Mouse (Mus musculus) liver, embryonic 11.5 days (tissue): ENCODE measurements around the gene Wrap53. TPM values are rescaled to one million over a fixed set of nuclear protein-coding genes. Genes with fewer than 3 reads are reported as not detected.

Experiments
- ATAC-seq: fragments of 200-750 bp; cut with Nextera tagmentation; replicated peaks from 2 replicates; pipeline ENCODE4 v1.8.0; 2017; ENCODE audit warnings: moderate number of reproducible peaks, mild to moderate bottlenecking, moderate TSS enrichment, moderate library complexity; ENCODE audit not compliant: low FRiP score
- DNase-seq: peaks from one replicate; pipeline ENCODE4 v3.0.0-alpha.2; 2017; ENCODE audit warnings: low spot score
- H3K27ac ChIP-seq: fragments of 300-500 bp; sonication (generic); 2 replicates; pipeline ENCODE4 v1.5.1; 2014; ENCODE audit warnings: mild to moderate bottlenecking, low read depth, low read length, control low read depth
- H3K27me3 ChIP-seq: fragments of 300-500 bp; sonication (generic); replicated peaks from 2 replicates; pipeline ENCODE4 v1.6.1; 2014; ENCODE audit warnings: low read length, mixed read lengths; ENCODE audit not compliant: control insufficient read depth, insufficient read depth
- H3K36me3 ChIP-seq: fragments of 300-500 bp; sonication (generic); 2 replicates; pipeline ENCODE4 v1.6.1; 2014; ENCODE audit warnings: mild to moderate bottlenecking, low read length, moderate library complexity, mixed read lengths; ENCODE audit not compliant: control insufficient read depth, insufficient read depth
- H3K4me1 ChIP-seq: fragments of 300-500 bp; sonication (generic); replicated peaks from 2 replicates; pipeline ENCODE4 v1.6.1; 2014; ENCODE audit warnings: low read length, mixed read lengths; ENCODE audit not compliant: control insufficient read depth, insufficient read depth
- H3K4me2 ChIP-seq: fragments of 300-500 bp; sonication (generic); 2 replicates; pipeline ENCODE4 v1.6.1; 2014; ENCODE audit warnings: mild to moderate bottlenecking, control low read depth, moderate library complexity
- H3K4me3 ChIP-seq: fragments of 300-500 bp; sonication (generic); 2 replicates; pipeline ENCODE4 v1.5.1; 2014; ENCODE audit warnings: low read depth, low read length, control low read depth
- H3K9ac ChIP-seq: fragments of 300-500 bp; sonication (generic); 2 replicates; pipeline ENCODE4 v1.6.1; 2014; ENCODE audit warnings: low read depth, low read length, control low read depth
- H3K9me3 ChIP-seq: fragments of 300-500 bp; sonication (generic); 2 replicates; pipeline ENCODE4 v1.6.1; 2016; ENCODE audit warnings: low read length, inconsistent platforms, mixed read lengths; ENCODE audit not compliant: control insufficient read depth
- WGBS: fragments of 180-500 bp; shearing (Covaris S2); extraction: QIAGEN DNeasy Blood & Tissue Kit; methylation state at CpG from one replicate; pipeline ENCODE4 v1.1.7; 2014; 5-methylcytosine and 5-hydroxymethylcytosine counted together
- polyA plus RNA-seq: library from polyadenylated mRNA; unstranded; fragments of >200 nt; fragmentation: Nextera tagmentation; extraction: Ambion mirVana; gene quantifications from 2 replicates; pipeline ENCODE4 v1.2.1, GENCODE M21; 2014

Wrap53 gene
- polyA plus RNA-seq, 1 experiment from 2014 or later, result 39.3 TPM

GRCm38 (mm10) chr11:69605726-69606490 is 25.9 kb upstream of the Wrap53 start, which contains the start of gene Atp1b2:
TSS of gene Atp1b2 (minus strand) at chr11:69605942.
- Histone ChIP-seq H3K27me3 (no peaks in the 10 kb centered on the region; the same call in 1 of the 2 replicates), H3K27ac (peak within 1 kb of the TSS; percentile 85), H3K9me3 (no peaks in the 10 kb centered on the region), H3K36me3 (peaks cover 3% of the 10 kb centered on the region; the same call in 1 of the 2 replicates), H3K4me1 (peaks cover 64% of the 10 kb centered on the region), H3K9ac (peak within 1 kb of the TSS; percentile 74), H3K4me2 (peak within 1 kb of the TSS; percentile 99), H3K4me3 (peak within 1 kb of the TSS; percentile 82)
- 2% methylated on average over 32 of the region's 32 CpGs for WGBS
- ATAC-seq, result peak; percentile 92
- peak; percentile 84 for DNase-seq

DNA sequence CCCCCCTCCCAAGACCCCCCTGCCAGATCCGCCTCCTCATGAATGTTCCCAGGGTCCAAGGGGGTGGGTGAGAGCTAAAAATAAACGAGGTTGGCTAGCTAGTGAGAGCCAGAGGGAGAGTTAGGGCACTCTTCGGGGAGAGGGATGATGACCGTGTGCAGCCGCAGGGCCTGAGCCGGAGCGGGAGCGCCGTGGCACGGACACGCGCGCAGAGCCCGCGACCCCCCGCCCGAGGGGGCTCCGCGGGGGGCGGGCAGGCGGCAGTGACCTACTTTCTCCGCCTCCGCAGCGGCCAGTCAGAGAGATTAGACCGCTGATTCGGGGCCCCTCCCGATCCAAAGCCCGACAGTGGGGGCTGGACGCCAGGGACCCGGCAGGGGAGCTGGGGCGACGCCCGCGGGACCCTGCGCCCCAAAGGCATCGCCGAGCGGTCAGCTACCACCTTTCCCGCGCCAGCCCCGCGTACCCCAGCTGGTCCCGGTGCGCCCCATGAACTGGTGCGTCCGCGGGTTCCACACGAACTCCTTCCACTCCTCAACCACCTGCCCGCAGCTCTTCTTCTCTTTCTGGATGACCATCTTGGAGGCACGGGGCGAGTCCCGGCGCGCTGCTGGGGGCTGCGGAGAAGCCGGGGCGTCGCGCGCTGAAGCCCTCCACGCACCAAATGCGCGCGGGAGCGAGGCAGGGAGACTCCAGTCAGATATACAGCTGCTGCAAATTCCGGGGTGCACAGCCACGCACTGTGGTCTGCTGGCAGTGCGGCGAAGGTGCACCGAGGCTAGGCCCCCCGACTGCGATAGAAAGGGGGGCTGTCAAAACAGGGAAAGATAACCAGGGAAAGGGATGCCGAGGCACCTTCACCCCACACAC is 25.0 kb upstream of the Wrap53 start:
- no peaks in the 10 kb centered on the region; the same call in 1 of the 2 replicates for H3K27me3 ChIP-seq
- no peaks in the 10 kb centered on the region for H3K9me3 ChIP-seq
- peak overlapping the region; percentile 99 for H3K4me2 ChIP-seq
- ATAC-seq, result peak; percentile 7; the same call in 1 of the 2 replicates
- WGBS, result 1% methylated on average over 73 of the region's 73 CpGs
- H3K4me1 ChIP-seq, result peaks cover 67% of the 10 kb centered on the region
- peaks cover 3% of the 10 kb centered on the region; the same call in 1 of the 2 replicates for H3K36me3 ChIP-seq
- peak overlapping the region; percentile 82 for H3K27ac ChIP-seq
- DNase-seq, result no peak
- peak overlapping the region; percentile 82 for H3K4me3 ChIP-seq
- peak overlapping the region; percentile 74 for H3K9ac ChIP-seq

DNA sequence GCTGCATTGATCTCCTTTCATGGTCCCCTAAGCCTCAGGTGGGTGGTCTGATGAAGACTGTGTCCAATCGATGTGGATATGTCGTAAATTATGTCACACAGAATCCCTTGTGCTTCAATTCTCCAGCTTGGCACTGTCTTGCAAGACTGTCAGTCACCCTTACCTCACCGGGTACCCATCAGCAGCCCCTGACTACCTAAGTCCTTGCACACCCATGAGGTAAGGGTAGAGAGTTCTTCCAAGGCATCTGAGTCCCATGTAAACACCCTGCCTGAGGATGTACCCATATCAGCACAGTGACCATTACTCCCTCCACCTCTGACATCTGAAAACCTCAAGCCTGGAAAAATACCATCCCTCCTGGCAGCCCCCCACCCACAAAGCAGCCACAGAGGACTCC is 24.3 kb upstream of the Wrap53 start:
- Histone ChIP-seq H3K27me3 (no peaks in the 10 kb centered on the region; the same call in 1 of the 2 replicates), H3K36me3 (peaks cover 3% of the 10 kb centered on the region; the same call in 1 of the 2 replicates), H3K4me3 (peak overlapping the region; percentile 82), H3K4me1 (peaks cover 69% of the 10 kb centered on the region), H3K9me3 (no peaks in the 10 kb centered on the region), H3K27ac (peak overlapping the region; percentile 82), H3K4me2 (peak overlapping the region; percentile 99), H3K9ac (peak overlapping the region; percentile 74)
- 66% methylated on average over 3 of the region's 3 CpGs for WGBS
- DNase-seq, result no peak
- no peak for ATAC-seq

- Histone ChIP-seq H3K4me2 (peak overlapping the region; percentile 99), H3K4me3 (peak overlapping the region; percentile 82; the same call in 1 of the 2 replicates), H3K36me3 (peaks cover 3% of the 10 kb centered on the region; the same call in 1 of the 2 replicates), H3K4me1 (peaks cover 66% of the 10 kb centered on the region), H3K9me3 (no peaks in the 10 kb centered on the region), H3K27ac (no peak overlapping the region), H3K27me3 (no peaks in the 10 kb centered on the region; the same call in 1 of the 2 replicates), H3K9ac (no peak overlapping the region; the same call in 1 of the 2 replicates)
- DNase-seq (no peak), ATAC-seq (no peak)
- WGBS, result 74% methylated on average over 8 of the region's 8 CpGs
Observed at GRCm38 (mm10) chr11:69603516-69603915, 23.5 kb upstream of the Wrap53 start.

DNA sequence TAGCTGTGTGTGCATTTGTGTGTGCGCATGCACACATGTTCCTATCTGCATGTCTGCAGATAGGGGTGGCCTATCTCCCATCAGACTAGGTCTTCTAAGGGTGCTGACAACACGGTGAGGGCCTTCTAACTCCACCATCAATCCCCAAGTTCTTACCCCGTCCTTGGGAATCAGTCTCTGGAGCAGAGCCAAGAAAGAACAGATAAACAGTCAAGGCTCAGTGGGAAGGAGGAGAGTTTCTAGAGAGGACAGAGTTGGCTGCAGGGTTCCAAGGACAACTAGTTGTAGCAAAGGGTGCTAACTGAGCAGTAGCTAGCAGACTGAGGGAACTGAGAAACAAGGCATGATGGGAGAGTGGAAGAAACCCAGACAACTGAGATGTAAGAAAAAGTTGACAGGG is 21.7 kb upstream of the Wrap53 start:
- 54% methylated on average over 3 of the region's 3 CpGs for WGBS
- peaks cover 56% of the 10 kb centered on the region for H3K4me1 ChIP-seq
- no peak for DNase-seq
- H3K27me3 ChIP-seq, result no peaks in the 10 kb centered on the region; the same call in 1 of the 2 replicates
- H3K4me3 ChIP-seq, result 0 out of 2 replicates have a peak overlapping the region, but pooled peaks have one; percentile 12
- H3K9ac ChIP-seq, result peak overlapping the region; percentile 10
- no peaks in the 10 kb centered on the region for H3K9me3 ChIP-seq
- H3K4me2 ChIP-seq, result peak overlapping the region; percentile 3
- H3K36me3 ChIP-seq, result peaks cover 3% of the 10 kb centered on the region; the same call in 1 of the 2 replicates
- ATAC-seq, result no peak
- peak overlapping the region; percentile 30 for H3K27ac ChIP-seq

DNA sequence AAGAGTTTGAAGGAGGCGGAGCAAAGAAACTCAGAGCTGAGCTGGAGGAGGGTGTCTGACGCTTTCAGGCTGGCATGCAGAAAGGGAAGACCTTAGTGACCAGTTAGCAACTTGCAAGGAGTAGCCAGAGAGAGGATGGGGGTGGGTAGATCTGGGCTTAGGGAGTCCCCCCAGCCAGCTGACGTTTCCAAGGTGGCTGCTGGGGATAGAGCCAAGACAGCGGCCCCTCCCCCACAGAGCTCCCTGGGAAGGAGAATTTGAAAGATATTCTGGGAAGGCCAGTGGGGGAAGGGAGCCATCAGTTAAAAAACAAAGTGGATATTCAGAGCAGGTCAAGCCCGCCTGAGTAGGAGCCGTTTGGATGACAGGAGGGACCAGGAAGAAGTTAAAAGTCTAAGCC is 20.0 kb upstream of the Wrap53 start:
- WGBS, result 21% methylated on average over 6 of the region's 6 CpGs
- H3K9ac ChIP-seq, result peak overlapping the region; percentile 42
- H3K4me2 ChIP-seq, result peak overlapping the region; percentile 61
- no peaks in the 10 kb centered on the region for H3K9me3 ChIP-seq
- peaks cover 3% of the 10 kb centered on the region; the same call in 1 of the 2 replicates for H3K36me3 ChIP-seq
- ATAC-seq (0 out of 2 replicates have a peak, but pooled peaks have one; percentile 13), DNase-seq (no peak)
- peaks cover 49% of the 10 kb centered on the region for H3K4me1 ChIP-seq
- no peaks in the 10 kb centered on the region; the same call in 1 of the 2 replicates for H3K27me3 ChIP-seq
- H3K27ac ChIP-seq, result peak overlapping the region; percentile 66
- H3K4me3 ChIP-seq, result peak overlapping the region; percentile 27

GRCm38 (mm10) chr11:69599436-69599835 is 19.4 kb upstream of the Wrap53 start:
- DNase-seq, result no peak
- 8% methylated on average over 9 of the region's 9 CpGs for WGBS
- peak; percentile 79 for ATAC-seq
- no peaks in the 10 kb centered on the region for H3K9me3 ChIP-seq
- H3K4me3 ChIP-seq, result peak overlapping the region; percentile 27; the same call in 1 of the 2 replicates
- H3K4me1 ChIP-seq, result peaks cover 47% of the 10 kb centered on the region
- no peaks in the 10 kb centered on the region; the same call in 1 of the 2 replicates for H3K27me3 ChIP-seq
- peak overlapping the region; percentile 66 for H3K27ac ChIP-seq
- H3K36me3 ChIP-seq, result peaks cover 3% of the 10 kb centered on the region; the same call in 1 of the 2 replicates
- peak overlapping the region; percentile 61 for H3K4me2 ChIP-seq
- peak overlapping the region; percentile 42 for H3K9ac ChIP-seq

DNA sequence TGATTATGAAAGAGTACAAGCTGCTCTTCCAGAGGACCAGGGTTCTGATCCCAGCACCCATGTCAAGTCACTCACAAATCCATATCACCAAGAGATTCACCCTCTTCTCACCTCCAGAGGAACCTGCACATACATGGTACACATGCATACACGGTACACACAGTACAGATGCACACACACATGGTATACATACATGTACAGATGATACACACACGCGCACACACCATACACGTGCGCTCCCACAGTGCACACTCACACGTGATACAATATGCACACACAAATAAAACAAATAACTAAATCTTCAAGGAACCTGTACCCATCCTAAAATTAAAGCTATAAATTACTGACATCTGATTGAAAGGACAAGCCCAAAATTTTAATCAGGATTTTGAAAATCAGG is 14.8 kb upstream of the Wrap53 start:
- H3K27ac ChIP-seq, result no peak overlapping the region
- H3K36me3 ChIP-seq, result peaks cover 15% of the 10 kb centered on the region
- DNase-seq (no peak), ATAC-seq (no peak)
- H3K4me1 ChIP-seq, result peaks cover 32% of the 10 kb centered on the region
- no peaks in the 10 kb centered on the region for H3K27me3 ChIP-seq
- H3K4me3 ChIP-seq, result no peak overlapping the region
- 97% methylated on average over 6 of the region's 6 CpGs for WGBS
- no peak overlapping the region for H3K4me2 ChIP-seq
- no peak overlapping the region for H3K9ac ChIP-seq
- H3K9me3 ChIP-seq, result no peaks in the 10 kb centered on the region
